In the genomic region with DNA sequence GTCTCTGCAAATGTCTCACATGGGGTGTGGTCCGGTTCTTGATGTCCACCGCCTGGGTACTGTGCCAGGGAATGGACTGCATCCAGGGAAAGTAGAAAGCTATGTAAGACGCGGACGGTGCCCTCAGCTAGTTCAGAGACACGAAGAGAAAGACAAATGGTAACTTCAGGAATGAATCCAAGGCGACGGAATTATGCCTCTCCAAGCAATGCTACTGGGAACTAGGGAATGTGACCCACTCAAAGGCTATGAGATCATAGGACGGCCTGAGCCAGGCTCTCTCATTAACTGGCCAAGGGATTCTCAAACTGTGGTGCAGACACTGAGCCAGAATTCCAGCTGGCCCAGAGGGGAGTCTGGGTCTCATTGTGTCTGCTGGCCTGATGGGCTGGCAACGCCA, we compare ENCODE assay signal across 8 mouse cellular contexts.
A peak's percentile ranks its signal among the peaks of the same experiment; 100 is the strongest.
DNase-seq lines count a peak whose midpoint lies in the region; ATAC-seq and TF ChIP-seq lines count a peak whose summit lies in the region.
"Had no signal": no experiment of that assay in that cellular context is flagged by ENCODE, and none has a peak within 500 bp of the region (broad histone marks: within the 10 kb centered on the region; RNA-seq: fewer than 3 reads in every experiment).

No protein-coding gene starts in this region.

- TF ChIP-seq CTCF in midbrain, postnatal 0 days (IDR thresholded peaks at IDR 0.05): no peak

- H3K4me2 ChIP-seq in midbrain, postnatal 0 days (ENCODE audit: low read depth, low read length, poor library complexity, severe bottlenecking): no peak overlapping the region
- no peak overlapping the region for H3K4me2 ChIP-seq in embryonic facial prominence, embryonic 14.5 days (ENCODE audit: low read depth, low read length)
- H3K4me2 ChIP-seq: limb, embryonic 13.5 days had no signal

- peak; percentile 56; the same call in 1 of the 2 replicates for ATAC-seq in midbrain, postnatal 0 days (ENCODE audit: low FRiP score)
- 0 out of 2 replicates have a peak, but pooled peaks have one; percentile 41 for ATAC-seq in embryonic facial prominence, embryonic 14.5 days (ENCODE audit: low read depth)

- H3K27me3 ChIP-seq in midbrain, postnatal 0 days (ENCODE audit: insufficient read depth, low read length): no peaks in the 10 kb centered on the region
- peaks cover 7% of the 10 kb centered on the region; the same call in 1 of the 2 replicates for H3K27me3 ChIP-seq in midbrain, embryonic 10.5 days (ENCODE audit: low read depth, poor library complexity, severe bottlenecking)
- no peaks in the 10 kb centered on the region for H3K27me3 ChIP-seq in embryonic facial prominence, embryonic 14.5 days (replicated peaks; ENCODE audit: control insufficient read depth, insufficient read depth, low read length)

- H3K4me1 ChIP-seq in midbrain, postnatal 0 days (ENCODE audit: insufficient read depth, low read length): peaks cover 4% of the 10 kb centered on the region; the same call in 1 of the 2 replicates
- H3K4me1 ChIP-seq in midbrain, embryonic 10.5 days: peaks cover 26% of the 10 kb centered on the region
- H3K4me1 ChIP-seq in embryonic facial prominence, embryonic 14.5 days (ENCODE audit: control insufficient read depth, insufficient read depth, low read length): no peaks in the 10 kb centered on the region

- H3K4me3 ChIP-seq in midbrain, postnatal 0 days (ENCODE audit: low read depth, low read length): no peak overlapping the region
- H3K4me3 ChIP-seq in midbrain, embryonic 10.5 days: no peak overlapping the region
- no peak overlapping the region for H3K4me3 ChIP-seq in embryonic facial prominence, embryonic 14.5 days (ENCODE audit: low read depth, low read length)
- H3K4me3 ChIP-seq: limb, embryonic 13.5 days had no signal

- no peaks in the 10 kb centered on the region for H3K9me3 ChIP-seq in midbrain, postnatal 0 days (ENCODE audit: low read length)
- H3K9me3 ChIP-seq in midbrain, embryonic 10.5 days (replicated peaks): no peaks in the 10 kb centered on the region
- no peaks in the 10 kb centered on the region for H3K9me3 ChIP-seq in embryonic facial prominence, embryonic 14.5 days (ENCODE audit: control insufficient read depth, low read length)
- H3K9me3 ChIP-seq: limb, embryonic 13.5 days had no signal

- no peak overlapping the region for H3K27ac ChIP-seq in midbrain, postnatal 0 days (ENCODE audit: low read depth, low read length)
- H3K27ac ChIP-seq in midbrain, embryonic 10.5 days (replicated peaks): no peak overlapping the region
- H3K27ac ChIP-seq in embryonic facial prominence, embryonic 14.5 days (replicated peaks; ENCODE audit: low read depth, low read length): no peak overlapping the region
- H3K27ac ChIP-seq: limb, embryonic 13.5 days had no signal

- WGBS in midbrain, postnatal 0 days: 70% methylated on average over 10 of the region's 10 CpGs
- 84% methylated on average over 10 of the region's 10 CpGs for WGBS in midbrain, embryonic 10.5 days
- WGBS in embryonic facial prominence, embryonic 14.5 days: 71% methylated on average over 9 of the region's 10 CpGs

- H3K36me3 ChIP-seq in midbrain, postnatal 0 days (ENCODE audit: insufficient read depth, low read length): no peaks in the 10 kb centered on the region
- H3K36me3 ChIP-seq in midbrain, embryonic 10.5 days: no peaks in the 10 kb centered on the region
- no peaks in the 10 kb centered on the region for H3K36me3 ChIP-seq in embryonic facial prominence, embryonic 14.5 days (ENCODE audit: control insufficient read depth, insufficient read depth, low read length)
- H3K36me3 ChIP-seq: limb, embryonic 13.5 days had no signal

- H3K9ac ChIP-seq in midbrain, postnatal 0 days (replicated peaks; ENCODE audit: low read length, poor library complexity, severe bottlenecking): no peak overlapping the region
- no peak overlapping the region for H3K9ac ChIP-seq in embryonic facial prominence, embryonic 14.5 days (ENCODE audit: low read depth, low read length)
- H3K9ac ChIP-seq: limb, embryonic 13.5 days had no signal

- DNase-seq in midbrain, postnatal 0 days (ENCODE audit: low spot score): peak; percentile 87
- DNase-seq in midbrain, embryonic 10.5 days (ENCODE audit: low spot score): no peak
- DNase-seq in embryonic facial prominence, embryonic 14.5 days (ENCODE audit: low spot score): peak; percentile 30
- peak; percentile 65 for DNase-seq in heart, adult 8-10 months (ENCODE audit: low spot score)
- DNase-seq in lung, postnatal 4 days: peak; percentile 18 to 56
- no peak for DNase-seq in B cell, adult 2 months
- no peak for DNase-seq in spleen, postnatal 14 days (ENCODE audit: low spot score in 2 of 2)

Comparison
In these comparisons a context has a peak if more than half of its experiments do, and no peak if none do; other contexts are left out.
1. DNase-seq: peak in midbrain, postnatal 0 days (single experiment), embryonic facial prominence, embryonic 14.5 days (single experiment), heart, adult 8-10 months (single experiment) and lung, postnatal 4 days (2 of 2); none in midbrain, embryonic 10.5 days (single experiment), B cell, adult 2 months (0 of 2) and spleen, postnatal 14 days (0 of 2).